19 mouse cellular contexts compared by ENCODE assay signal in the genomic region with DNA sequence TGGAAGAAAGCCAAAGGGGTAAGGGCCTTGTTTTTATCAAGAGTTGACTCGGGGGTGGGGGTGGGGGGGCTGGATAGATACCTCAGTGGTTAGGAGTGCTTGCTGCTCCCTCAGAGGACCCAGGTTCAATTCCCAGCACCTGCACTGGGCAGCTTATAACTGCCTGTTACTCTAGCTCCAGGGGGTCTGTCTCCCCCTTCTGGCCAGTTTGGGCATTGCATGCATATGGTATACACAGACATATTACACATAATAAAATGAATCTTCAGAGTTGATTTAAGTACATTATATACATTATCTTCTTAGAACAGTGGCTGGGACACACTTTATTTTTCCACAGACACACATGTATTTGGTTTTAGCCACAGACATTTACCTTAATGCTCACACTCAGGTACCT.
A peak's percentile ranks its signal among the peaks of the same experiment; 100 is the strongest.
DNase-seq lines count a peak whose midpoint lies in the region; ATAC-seq and TF ChIP-seq lines count a peak whose summit lies in the region.
"Had no signal": no experiment of that assay in that cellular context is flagged by ENCODE, and none has a peak within 500 bp of the region (broad histone marks: within the 10 kb centered on the region; RNA-seq: fewer than 3 reads in every experiment).

No protein-coding gene starts in this region.

- intact Hi-C loops in gastrocnemius, adult 2 months (cut with DNase I): no loop called here

- TF ChIP-seq POLR2A in bone marrow, adult 2 months (IDR thresholded peaks at IDR 0.05; ENCODE audit: borderline replicate concordance, control insufficient read depth, low read depth, low read length): no peak

- TF ChIP-seq CTCF in gastrocnemius, adult 2 months (IDR thresholded peaks at IDR 0.05): 0 out of 2 replicates have a peak, but pooled peaks have one; percentile 15
- TF ChIP-seq CTCF in liver, postnatal 0 days (IDR thresholded peaks at IDR 0.05; ENCODE audit: low read depth): peak; percentile 45
- TF ChIP-seq CTCF in E14TG2a.4 (conservative IDR thresholded peaks at IDR 0.05; ENCODE audit: low read length): peak; percentile 63
- TF ChIP-seq CTCF in bone marrow, adult 2 months (IDR thresholded peaks at IDR 0.05; ENCODE audit: control insufficient read depth, insufficient read depth, low read length): peak; percentile 44; the same call in 1 of the 2 replicates

- H3K4me1 ChIP-seq in liver, postnatal 0 days (ENCODE audit: insufficient read depth): no peaks in the 10 kb centered on the region
- no peaks in the 10 kb centered on the region for H3K4me1 ChIP-seq in liver, embryonic 12.5 days
- no peaks in the 10 kb centered on the region for H3K4me1 ChIP-seq in E14TG2a.4 (replicated peaks; ENCODE audit: low read depth, low read length)
- H3K4me1 ChIP-seq in bone marrow, adult 2 months (ENCODE audit: control insufficient read depth, insufficient read depth, low read length): no peaks in the 10 kb centered on the region
- H3K4me1 ChIP-seq: embryonic facial prominence, embryonic 10.5 days; neural tube, embryonic 12.5 days had no signal

- H3K4me2 ChIP-seq in liver, postnatal 0 days (ENCODE audit: low read depth, low read length): no peak overlapping the region
- H3K4me2 ChIP-seq in liver, embryonic 12.5 days: no peak overlapping the region
- H3K4me2 ChIP-seq: neural tube, embryonic 12.5 days had no signal

- H3K36me3 ChIP-seq in liver, postnatal 0 days (replicated peaks; ENCODE audit: insufficient read depth, low read length): no peaks in the 10 kb centered on the region
- H3K36me3 ChIP-seq in liver, embryonic 12.5 days: no peaks in the 10 kb centered on the region
- H3K36me3 ChIP-seq in E14TG2a.4 (ENCODE audit: insufficient read depth, low read length): no peaks in the 10 kb centered on the region
- H3K36me3 ChIP-seq: embryonic facial prominence, embryonic 10.5 days; neural tube, embryonic 12.5 days had no signal

- H3K9me3 ChIP-seq in liver, postnatal 0 days (ENCODE audit: low read length): no peaks in the 10 kb centered on the region
- H3K9me3 ChIP-seq in liver, embryonic 12.5 days (replicated peaks): peaks cover 66% of the 10 kb centered on the region
- no peaks in the 10 kb centered on the region for H3K9me3 ChIP-seq in E14TG2a.4 (ENCODE audit: low read length)
- H3K9me3 ChIP-seq: neural tube, embryonic 12.5 days had no signal

- DNase-seq in gastrocnemius, adult 2 months: no peak
- DNase-seq in gastrocnemius, adult 8-10 months (ENCODE audit: low spot score in 2 of 2): no peak
- DNase-seq in liver, postnatal 0 days: no peak
- DNase-seq in Muller cell, postnatal 12 days (ENCODE audit: inconsistent ontology term): no peak
- DNase-seq in yolk sac, embryonic 10.5 days (ENCODE audit: low spot score): no peak
- DNase-seq: adrenal gland, adult 2 months; cerebellum, adult 11 months; heart, postnatal 4 days; kidney, adult 9 months; layer of hippocampus, postnatal 36 days; left cerebral cortex, postnatal 4 days; right cerebral cortex, postnatal 25 days had no signal

- no peak for ATAC-seq in liver, postnatal 0 days
- no peak for ATAC-seq in liver, embryonic 12.5 days
- ATAC-seq: forebrain, embryonic 14.5 days had no signal

- 78% methylated on average over 1 of the region's 1 CpGs for WGBS in liver, postnatal 0 days (ENCODE audit: insufficient replicate concordance)
- 76% methylated on average over 1 of the region's 1 CpGs for WGBS in liver, embryonic 12.5 days (ENCODE audit: insufficient replicate concordance)
- WGBS in bone marrow, adult 2 months: 64% methylated on average over 1 of the region's 1 CpGs

- H3K27ac ChIP-seq in gastrocnemius, adult 2 months: no peak overlapping the region
- H3K27ac ChIP-seq in liver, postnatal 0 days (ENCODE audit: low read depth): no peak overlapping the region
- H3K27ac ChIP-seq in liver, embryonic 12.5 days: no peak overlapping the region
- no peak overlapping the region for H3K27ac ChIP-seq in bone marrow, adult 2 months (ENCODE audit: control insufficient read depth, insufficient read depth, low read depth, low read length, poor library complexity)
- H3K27ac ChIP-seq: embryonic facial prominence, embryonic 10.5 days; neural tube, embryonic 12.5 days had no signal

- no peaks in the 10 kb centered on the region for H3K27me3 ChIP-seq in liver, postnatal 0 days (ENCODE audit: insufficient read depth, low read length)
- H3K27me3 ChIP-seq in liver, embryonic 12.5 days (replicated peaks): no peaks in the 10 kb centered on the region
- no peaks in the 10 kb centered on the region; the same call in 1 of the 2 replicates for H3K27me3 ChIP-seq in E14TG2a.4 (ENCODE audit: insufficient read depth, low read length)
- H3K27me3 ChIP-seq: CH12.LX; neural tube, embryonic 12.5 days had no signal

- no peak for TF ChIP-seq EP300 in liver, postnatal 0 days (IDR thresholded peaks at IDR 0.05; ENCODE audit: low read depth)

- no peak overlapping the region for H3K9ac ChIP-seq in liver, postnatal 0 days (replicated peaks)
- no peak overlapping the region for H3K9ac ChIP-seq in liver, embryonic 12.5 days
- H3K9ac ChIP-seq: neural tube, embryonic 12.5 days had no signal

- no peak overlapping the region for H3K4me3 ChIP-seq in gastrocnemius, adult 2 months
- no peak overlapping the region for H3K4me3 ChIP-seq in liver, postnatal 0 days (ENCODE audit: low read depth, low read length)
- H3K4me3 ChIP-seq in liver, embryonic 12.5 days: no peak overlapping the region
- H3K4me3 ChIP-seq in E14TG2a.4 (replicated peaks; ENCODE audit: low read length): no peak overlapping the region
- H3K4me3 ChIP-seq in bone marrow, adult 2 months (replicated peaks; ENCODE audit: control insufficient read depth, low read depth, low read length): no peak overlapping the region
- H3K4me3 ChIP-seq: embryonic facial prominence, embryonic 10.5 days; neural tube, embryonic 12.5 days had no signal
